Mouse (Mus musculus): ENCODE measurements around the gene Gm3543.
"Not testable (repeated sequence)": the region's sequence is repeated elsewhere in the genome, so short reads cannot be mapped to it uniquely, and the experiment has no call there.

DNA sequence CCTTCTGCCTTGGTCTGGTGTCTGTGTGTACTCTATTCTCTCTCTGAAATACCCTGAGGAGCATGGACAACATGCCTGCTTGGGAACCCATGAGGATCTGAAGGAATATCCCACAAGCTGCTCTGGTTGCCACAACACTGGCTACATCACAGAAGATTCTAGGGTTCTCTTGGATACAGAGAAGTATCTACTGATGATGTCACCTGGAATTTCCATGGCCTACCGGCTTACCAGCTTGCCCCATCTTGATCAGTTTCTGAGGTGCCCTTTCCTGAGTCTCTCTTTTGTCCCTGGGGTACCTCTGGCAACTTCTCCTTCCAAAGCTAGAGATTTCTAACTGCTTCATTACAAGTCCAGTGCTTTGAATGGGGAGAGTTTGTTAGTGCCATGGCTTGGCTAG lies 15.3 kb downstream of the Gm3543 start, which contains the start of gene Gm6401:
- not testable (repeated sequence) for TF ChIP-seq CTCF (IDR thresholded peaks at IDR 0.05; ENCODE audit: borderline replicate concordance, control insufficient read depth, extremely low read depth, insufficient read depth, low read length, poor library complexity); POLR2A (IDR thresholded peaks at IDR 0.05; ENCODE audit: control insufficient read depth, extremely low read depth, insufficient read depth, low read length, poor library complexity)

Measured in thymus, adult 2 months (tissue).